Mouse (Mus musculus): ENCODE results near the gene Gpr135. TPM values are rescaled to one million over a fixed set of nuclear protein-coding genes. Genes with fewer than 3 reads are reported as not detected.
A peak's percentile ranks its signal among the peaks of the same experiment; 100 is the strongest.
"Not testable (repeated sequence)": the region's sequence is repeated elsewhere in the genome, so short reads cannot be mapped to it uniquely, and the experiment has no call there.

The Gpr135 gene
- total RNA-seq, 2 experiments from 2014 or later: 0.32 TPM; not detected in 1

DNA sequence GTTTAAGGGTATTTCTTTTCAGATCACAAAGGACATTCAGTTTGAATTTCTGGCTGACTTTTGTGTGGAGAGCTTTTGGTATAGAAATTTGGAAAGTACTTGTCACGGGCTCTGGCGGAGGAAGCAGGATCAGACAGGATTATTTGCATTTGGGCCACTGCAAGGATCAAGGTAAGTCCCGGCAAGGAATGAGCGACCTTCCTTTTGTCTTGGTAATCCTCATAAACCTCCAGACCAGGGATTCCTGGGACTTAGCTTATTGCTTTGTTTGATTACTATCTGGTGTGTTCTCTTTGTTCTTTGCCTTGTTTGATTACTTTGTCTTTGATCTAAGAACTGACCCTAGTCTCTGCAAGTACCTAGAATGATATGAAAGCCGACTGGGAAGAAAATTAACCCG is 17.1 kb downstream of the Gpr135 start:
- ATAC-seq (replicated peaks; ENCODE audit: poor library complexity): no peak

GRCm38 (mm10) chr12:72053303-72053702 is 17.6 kb downstream of the Gpr135 start:
- peak; percentile 76 for ATAC-seq (replicated peaks; ENCODE audit: poor library complexity)

- ATAC-seq (replicated peaks; ENCODE audit: poor library complexity): no peak
These were observed 18.4 kb downstream of the Gpr135 start for GRCm38 (mm10) chr12:72052571-72052970.

DNA sequence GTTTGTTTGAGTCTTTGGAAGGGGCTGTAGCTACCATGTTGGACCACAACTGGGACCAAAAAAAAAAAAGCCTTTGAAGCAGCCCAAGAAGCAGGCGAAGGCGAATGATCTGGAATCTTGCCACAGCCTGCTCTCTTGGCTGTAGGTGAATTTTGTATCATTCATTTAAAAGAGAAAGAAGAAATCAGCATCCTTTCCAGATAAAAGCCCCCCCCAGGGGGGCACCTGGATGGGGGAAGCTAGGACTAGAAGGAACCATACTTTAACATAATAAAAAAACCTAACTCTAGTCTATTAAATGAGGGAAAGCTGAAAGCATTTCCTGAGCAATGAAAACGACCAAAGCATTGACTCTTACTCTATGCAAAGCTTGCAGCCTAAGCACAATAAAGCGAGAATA is 20.1 kb downstream of the Gpr135 start:
- ATAC-seq (replicated peaks; ENCODE audit: poor library complexity): no peak

- ATAC-seq (replicated peaks; ENCODE audit: poor library complexity): not testable (repeated sequence)
These were observed 20.8 kb downstream of the Gpr135 start for GRCm38 (mm10) chr12:72050156-72050555.

GRCm38 (mm10) chr12:72047513-72047912 is 23.4 kb downstream of the Gpr135 start:
- peak; percentile 83 for ATAC-seq (replicated peaks; ENCODE audit: poor library complexity)

DNA sequence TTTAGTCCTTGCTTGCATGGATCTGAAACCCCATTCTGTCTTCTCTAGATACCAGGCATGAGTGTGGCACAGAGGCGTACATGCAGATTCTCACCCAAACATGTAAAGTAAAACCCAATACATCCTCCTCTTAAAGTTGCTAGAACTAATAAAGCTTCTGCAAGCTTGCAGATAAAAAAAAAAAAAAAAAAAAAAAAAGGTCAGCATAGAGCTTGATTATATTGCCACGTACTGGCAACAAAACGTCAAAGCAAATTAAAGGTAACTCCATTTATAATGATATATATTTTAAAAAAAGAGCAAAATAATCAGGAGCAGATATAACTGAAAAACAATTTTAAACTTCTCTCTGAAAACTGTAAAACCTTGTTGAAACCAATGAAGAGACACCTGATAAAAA is 29.7 kb downstream of the Gpr135 start:
- ATAC-seq (replicated peaks; ENCODE audit: poor library complexity): no peak

GRCm38 (mm10) chr12:72039501-72039900 is 31.4 kb downstream of the Gpr135 start:
- ATAC-seq (replicated peaks; ENCODE audit: poor library complexity): no peak

DNA sequence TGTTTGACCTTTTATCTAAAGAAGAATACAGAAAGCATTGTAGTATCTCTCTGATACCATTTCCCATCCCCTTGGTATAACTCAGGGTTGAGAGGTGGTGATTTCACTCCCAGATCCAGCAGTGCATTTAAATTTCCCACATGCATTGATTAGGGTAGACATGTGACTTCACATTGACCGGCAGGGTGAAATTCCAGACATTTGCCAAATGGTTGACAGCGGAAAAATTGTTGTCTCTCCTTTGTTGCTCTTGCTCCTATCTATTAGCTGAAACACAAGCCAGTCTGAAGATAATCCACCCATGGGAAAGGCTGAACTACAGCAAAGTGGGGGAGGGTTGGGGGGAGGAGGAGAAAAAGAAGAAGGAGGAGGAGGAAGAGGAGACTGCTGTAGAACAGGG is 32.1 kb downstream of the Gpr135 start:
- ATAC-seq (replicated peaks; ENCODE audit: poor library complexity): no peak

DNA sequence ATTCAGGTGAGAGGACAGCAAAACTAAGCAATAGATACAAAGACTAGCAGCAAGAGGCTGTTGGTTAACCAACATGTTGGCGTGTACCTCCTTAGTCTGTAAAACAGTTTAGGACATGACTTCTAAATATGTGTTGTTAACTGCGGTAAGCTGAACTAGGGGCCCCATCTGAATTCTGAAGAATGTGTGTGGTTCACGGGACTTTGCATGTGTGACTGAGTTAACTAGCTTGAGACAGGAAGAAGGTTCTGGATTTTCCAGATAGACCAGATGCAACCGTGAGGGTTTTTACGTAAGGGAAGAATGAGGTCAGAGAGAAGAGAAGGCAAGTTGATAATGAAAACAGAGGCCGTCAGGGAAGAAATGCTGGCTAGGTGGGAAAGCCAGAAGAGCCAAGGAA is 33.9 kb downstream of the Gpr135 start:
- no peak for ATAC-seq (replicated peaks; ENCODE audit: poor library complexity)

DNA sequence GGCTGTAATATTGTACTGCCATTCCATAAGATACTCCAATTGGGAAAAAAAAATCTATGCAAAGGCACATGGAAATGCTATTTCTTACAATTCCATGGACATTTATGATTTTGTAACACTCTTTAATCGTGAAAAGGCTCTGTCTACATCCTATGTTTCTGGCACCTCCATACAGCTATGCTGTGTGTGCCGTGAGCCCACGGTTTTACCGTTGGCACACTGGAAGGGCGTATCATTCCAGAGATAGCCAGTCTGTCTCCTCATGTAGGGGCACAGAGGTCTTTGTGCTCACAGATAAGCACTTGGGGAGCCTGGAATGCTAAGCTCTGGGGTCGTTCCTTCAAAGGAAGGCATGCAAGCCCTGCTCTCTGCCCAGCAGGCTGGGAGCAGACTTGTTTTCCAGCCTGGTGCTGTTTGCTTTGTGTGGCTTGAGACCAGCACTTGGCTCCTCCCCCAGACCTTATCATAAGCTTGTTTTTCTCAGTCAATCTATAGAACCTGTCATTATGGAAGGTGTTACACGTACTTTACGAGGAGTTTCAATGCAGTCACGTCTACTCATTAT is 34.7 kb downstream of the Gpr135 start:
- ATAC-seq (replicated peaks; ENCODE audit: poor library complexity): no peak

- no peak for ATAC-seq (replicated peaks; ENCODE audit: poor library complexity)
These were observed 39.1 kb downstream of the Gpr135 start for GRCm38 (mm10) chr12:72031794-72032193.

DNA sequence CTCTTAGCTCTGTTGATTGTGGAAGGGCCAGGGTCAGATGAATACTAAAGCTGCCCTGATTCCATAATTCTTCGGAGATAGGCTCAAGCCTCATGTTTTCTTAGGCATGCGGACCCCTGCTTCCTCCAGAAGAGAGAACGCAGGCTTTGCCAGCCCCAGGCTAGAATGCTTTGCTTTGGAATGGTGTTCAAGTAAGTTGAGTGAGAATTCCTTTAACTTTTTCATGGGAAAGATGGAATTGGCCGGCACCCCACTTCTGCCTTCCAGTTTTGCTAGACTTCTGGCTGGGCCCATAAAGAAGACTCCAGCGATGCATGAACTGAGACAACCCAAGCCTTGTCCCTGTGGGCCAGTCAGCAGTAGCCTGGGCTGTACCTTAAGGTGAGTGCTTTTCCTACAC is 39.8 kb downstream of the Gpr135 start:
- ATAC-seq (replicated peaks; ENCODE audit: poor library complexity): no peak

DNA sequence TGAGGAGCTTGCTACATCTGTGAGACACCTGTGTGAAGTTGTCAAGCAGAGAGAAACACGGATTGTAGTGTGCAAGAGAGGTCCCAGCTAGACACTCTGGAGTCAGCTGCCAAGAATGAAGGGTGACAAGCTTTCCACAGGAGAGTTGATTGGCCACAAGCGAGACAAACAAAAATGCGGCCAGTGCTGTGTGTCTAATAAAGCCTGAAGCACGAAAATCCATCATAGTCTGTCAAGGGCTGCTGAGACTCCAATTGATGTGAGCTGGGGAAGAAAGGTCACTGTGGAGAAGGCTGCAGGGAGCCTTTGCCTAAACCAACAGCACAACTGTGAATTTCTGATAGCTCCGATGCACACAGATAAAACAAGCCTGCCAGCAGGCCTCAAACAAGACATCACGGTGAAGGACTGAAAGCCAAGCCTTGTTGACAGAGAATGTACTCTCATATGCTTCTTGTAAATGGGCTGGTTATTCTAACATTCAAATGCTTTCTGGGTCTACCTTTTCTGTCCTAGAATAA is 45.6 kb downstream of the Gpr135 start:
- no peak for ATAC-seq (replicated peaks; ENCODE audit: poor library complexity)

- ATAC-seq (replicated peaks; ENCODE audit: poor library complexity): no peak
These were observed 47.4 kb downstream of the Gpr135 start for GRCm38 (mm10) chr12:72023572-72023971.

- ATAC-seq (replicated peaks; ENCODE audit: poor library complexity): peak; percentile 83
These were observed 48.1 kb downstream of the Gpr135 start for GRCm38 (mm10) chr12:72022790-72023189.

DNA sequence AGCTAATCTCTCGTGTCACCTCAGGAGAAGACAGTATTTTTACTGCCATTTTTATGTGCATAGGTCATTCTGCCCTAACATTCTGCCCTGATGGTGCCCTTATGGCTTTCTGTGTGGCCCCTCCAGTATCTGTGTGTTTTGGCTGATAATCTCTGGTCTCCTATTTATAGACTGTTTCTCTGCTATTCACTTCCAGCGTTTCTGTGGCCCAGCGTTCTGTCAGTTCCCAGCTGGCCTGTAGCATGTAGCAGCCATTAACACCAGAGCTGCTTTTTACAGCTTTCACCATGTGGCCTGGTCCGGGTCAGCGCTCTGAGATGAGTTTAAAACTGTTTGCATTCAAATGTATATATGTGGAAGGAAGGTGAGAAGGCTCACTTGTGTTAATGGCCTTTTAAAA is 49.4 kb downstream of the Gpr135 start:
- ATAC-seq (replicated peaks; ENCODE audit: poor library complexity): no peak

- ATAC-seq (replicated peaks; ENCODE audit: poor library complexity): no peak
These were observed 50.6 kb downstream of the Gpr135 start for GRCm38 (mm10) chr12:72020285-72020684.

Other genes starting within 250 kb of the Gpr135 start
- gene Daam1, start 240.0 kb downstream of the Gpr135 start, total RNA-seq (2015): 16.9 and 17.9 TPM in 2 replicates
- gene Daam1, start 240.0 kb downstream of the Gpr135 start, total RNA-seq (2017): 17.5 and 17.7 TPM in 2 replicates
- gene L3hypdh, start 14.3 kb upstream of the Gpr135 start, total RNA-seq (2015): 0.42 and 1.8 TPM in 2 replicates
- 0.84 and 1.7 TPM in 2 replicates for gene L3hypdh, start 14.3 kb upstream of the Gpr135 start, total RNA-seq (2017)
- 33.8 and 41.6 TPM in 2 replicates for gene Jkamp, start 14.5 kb upstream of the Gpr135 start, total RNA-seq (2015)
- 17.0 and 23.6 TPM in 2 replicates for gene Jkamp, start 14.5 kb upstream of the Gpr135 start, total RNA-seq (2017)
- gene Ccdc175, start 113.9 kb upstream of the Gpr135 start, total RNA-seq (2015): not detected in 2 replicates
- not detected in 2 replicates for gene Ccdc175, start 113.9 kb upstream of the Gpr135 start, total RNA-seq (2017)

Data from megakaryocyte progenitor cell, adult 5-6 weeks (primary cell).